Mouse (Mus musculus) lung, adult 18-20 months (tissue): ENCODE data around the gene 9830107B12Rik.
"Not testable (repeated sequence)": the region's sequence is repeated elsewhere in the genome, so short reads cannot be mapped to it uniquely, and the experiment has no call there.

Experiments used
- DNase-seq, 2 experiments: peaks; one replicate each; pipeline ENCODE4 v3.0.0; 2022; ENCODE audit warnings: mixed read lengths in 2 of 2

Gene 9830107B12Rik

GRCm38 (mm10) chr17:48146120-48146519 is at the start of gene 9830107B12Rik:
TSS of gene 9830107B12Rik (minus strand) at chr17:48146268.
- DNase-seq: no peak

GRCm38 (mm10) chr17:48192366-48192765 is 46.3 kb upstream of the 9830107B12Rik start:
- DNase-seq: no peak

GRCm38 (mm10) chr17:48185252-48185651 is 39.2 kb upstream of the 9830107B12Rik start:
- peak in 1 of 2 experiments; percentile 19 for DNase-seq

GRCm38 (mm10) chr17:48167103-48167502 is 21.0 kb upstream of the 9830107B12Rik start, which contains the start of gene A530064D06Rik:
TSS of gene A530064D06Rik (minus strand) at chr17:48167275.
- DNase-seq: not testable (repeated sequence)

- no peak for DNase-seq
These were observed 11.5 kb upstream of the 9830107B12Rik start for GRCm38 (mm10) chr17:48157382-48158076.

GRCm38 (mm10) chr17:48132810-48133209 is 13.3 kb downstream of the 9830107B12Rik start:
- DNase-seq: no peak

GRCm38 (mm10) chr17:48120456-48120855 is 25.6 kb downstream of the 9830107B12Rik start:
- DNase-seq: no peak

GRCm38 (mm10) chr17:48119656-48120055 is 26.4 kb downstream of the 9830107B12Rik start:
- peak; percentile 67 to 69 for DNase-seq

- peak in 1 of 2 experiments; percentile 10 for DNase-seq
These were observed 27.5 kb downstream of the 9830107B12Rik start for GRCm38 (mm10) chr17:48118570-48118969.

GRCm38 (mm10) chr17:48110547-48111287 is 35.4 kb downstream of the 9830107B12Rik start:
- peak in 1 of 2 experiments; percentile 29 for DNase-seq

GRCm38 (mm10) chr17:48108520-48108919 is 37.5 kb downstream of the 9830107B12Rik start:
- no peak for DNase-seq

GRCm38 (mm10) chr17:48107862-48108261 is 38.2 kb downstream of the 9830107B12Rik start:
- no peak for DNase-seq

- no peak for DNase-seq
These were observed 38.7 kb downstream of the 9830107B12Rik start for GRCm38 (mm10) chr17:48107333-48107732.

- DNase-seq: peak; percentile 86
These were observed 45.3 kb downstream of the 9830107B12Rik start for GRCm38 (mm10) chr17:48100441-48101417.

- no peak for DNase-seq
These were observed 46.8 kb downstream of the 9830107B12Rik start for GRCm38 (mm10) chr17:48099312-48099711.

- peak in 1 of 2 experiments; percentile 11 for DNase-seq
These were observed 47.6 kb downstream of the 9830107B12Rik start for GRCm38 (mm10) chr17:48098528-48098890.

- no peak for DNase-seq
These were observed 48.1 kb downstream of the 9830107B12Rik start for GRCm38 (mm10) chr17:48097743-48098527.

GRCm38 (mm10) chr17:48097011-48097742 is 48.9 kb downstream of the 9830107B12Rik start:
- peak; percentile 49 to 69 for DNase-seq

GRCm38 (mm10) chr17:48096321-48096720 is 49.7 kb downstream of the 9830107B12Rik start:
- DNase-seq: no peak

- no peak for DNase-seq
These were observed 50.3 kb downstream of the 9830107B12Rik start for GRCm38 (mm10) chr17:48095718-48096121.
